Mouse (Mus musculus): ENCODE results near the gene Hcrt.

Gene Hcrt

GRCm38 (mm10) chr11:100735954-100736745, 26.6 kb downstream of the Hcrt start:
- DNase-seq (ENCODE audit: low spot score): no peak

- DNase-seq (ENCODE audit: low spot score): no peak
Measured at GRCm38 (mm10) chr11:100735134-100735865, 27.4 kb downstream of the Hcrt start.

- no peak for DNase-seq (ENCODE audit: low spot score)
Measured at GRCm38 (mm10) chr11:100730477-100731205, 32.1 kb downstream of the Hcrt start.

GRCm38 (mm10) chr11:100729976-100730375, 32.8 kb downstream of the Hcrt start:
- DNase-seq (ENCODE audit: low spot score): no peak

GRCm38 (mm10) chr11:100728601-100729000, 34.1 kb downstream of the Hcrt start:
- no peak for DNase-seq (ENCODE audit: low spot score)

GRCm38 (mm10) chr11:100727201-100727600, 35.5 kb downstream of the Hcrt start:
- no peak for DNase-seq (ENCODE audit: low spot score)

GRCm38 (mm10) chr11:100724919-100725512, 37.7 kb downstream of the Hcrt start:
- no peak for DNase-seq (ENCODE audit: low spot score)

GRCm38 (mm10) chr11:100722493-100723028, 40.2 kb downstream of the Hcrt start:
- no peak for DNase-seq (ENCODE audit: low spot score)

- no peak for DNase-seq (ENCODE audit: low spot score)
Measured at GRCm38 (mm10) chr11:100721776-100722492, 40.8 kb downstream of the Hcrt start.

- DNase-seq (ENCODE audit: low spot score): no peak
Measured at GRCm38 (mm10) chr11:100721254-100721653, 41.5 kb downstream of the Hcrt start.

GRCm38 (mm10) chr11:100720345-100720744, 42.4 kb downstream of the Hcrt start:
- DNase-seq (ENCODE audit: low spot score): no peak

- no peak for DNase-seq (ENCODE audit: low spot score)
Measured at GRCm38 (mm10) chr11:100719893-100720292, 42.8 kb downstream of the Hcrt start.

- no peak for DNase-seq (ENCODE audit: low spot score)
Measured at GRCm38 (mm10) chr11:100719312-100719711, 43.4 kb downstream of the Hcrt start.

- DNase-seq (ENCODE audit: low spot score): no peak
Measured at GRCm38 (mm10) chr11:100718866-100719265, 43.9 kb downstream of the Hcrt start.

- DNase-seq (ENCODE audit: low spot score): no peak
Measured at GRCm38 (mm10) chr11:100718462-100718861, 44.3 kb downstream of the Hcrt start.

- no peak for DNase-seq (ENCODE audit: low spot score)
Measured at GRCm38 (mm10) chr11:100716649-100717048, 46.1 kb downstream of the Hcrt start.

GRCm38 (mm10) chr11:100714948-100715347, 47.8 kb downstream of the Hcrt start:
- no peak for DNase-seq (ENCODE audit: low spot score)

- peak; percentile 90 for DNase-seq (ENCODE audit: low spot score)
Measured at GRCm38 (mm10) chr11:100714534-100714915, 48.2 kb downstream of the Hcrt start.

- DNase-seq (ENCODE audit: low spot score): peak; percentile 38
Measured at GRCm38 (mm10) chr11:100713735-100714533, 48.8 kb downstream of the Hcrt start, which contains the start of gene Hspb9. TSS of gene Hspb9 (plus strand) at chr11:100713850.

- DNase-seq (ENCODE audit: low spot score): no peak
Measured at GRCm38 (mm10) chr11:100713174-100713573, 49.6 kb downstream of the Hcrt start.
